Mouse (Mus musculus) myocyte (in vitro differentiated cells): ENCODE results near the gene Ctsd.

ENCODE experiments used
- MYOD1 ChIP-seq, 3 experiments: IDR thresholded peaks; one replicate each; pipeline ENCODE4 v1.6.1; 2011; ENCODE audit warnings: control low read depth in 2 of 3, low read depth in 2 of 3, mild to moderate bottlenecking in 2 of 3, moderate library complexity in 1 of 3; ENCODE audit not compliant: insufficient read length in 2 of 3, control insufficient read depth in 1 of 3
- MYOG ChIP-seq, 3 experiments: IDR thresholded peaks; one replicate each; pipeline ENCODE4 v1.6.1; 2011; ENCODE audit warnings: control low read depth in 2 of 3, low read depth in 2 of 3, mild to moderate bottlenecking in 2 of 3; ENCODE audit not compliant: insufficient read length in 2 of 3, control insufficient read depth in 1 of 3, insufficient read depth in 1 of 3
- POLR2A ChIP-seq: IDR thresholded peaks from one replicate; pipeline ENCODE4 v1.6.1; 2011; ENCODE audit warnings: low read depth, mild to moderate bottlenecking, control low read depth, moderate library complexity; ENCODE audit not compliant: insufficient read length
- SRF ChIP-seq: IDR thresholded peaks from one replicate; pipeline ENCODE4 v1.6.1; 2011; ENCODE audit warnings: low read depth; ENCODE audit not compliant: control insufficient read depth, insufficient read length

DNA sequence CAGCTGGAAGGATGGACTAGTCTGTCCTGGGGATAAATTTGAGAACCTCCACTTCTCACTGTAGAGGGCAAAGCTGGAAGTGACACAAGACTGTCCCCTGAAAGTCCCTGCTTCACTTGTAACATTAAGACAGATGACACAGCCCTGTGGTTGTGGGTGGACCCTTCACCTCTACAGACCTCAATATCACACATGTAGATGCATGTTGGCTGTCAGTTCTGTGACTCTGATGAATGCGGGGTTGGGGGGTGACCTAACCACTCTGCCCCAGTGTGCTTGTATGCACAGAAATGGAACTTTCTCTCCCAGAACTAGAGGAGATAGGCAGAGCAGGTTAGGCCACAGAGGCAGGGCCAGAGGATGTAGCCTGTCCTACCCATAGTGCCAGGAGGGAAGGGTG, 8.8 kb upstream of the Ctsd start:
- TF ChIP-seq MYOG (IDR thresholded peaks at IDR 0.05; ENCODE audit: control insufficient read depth in 1 of 3, insufficient read depth in 1 of 3, insufficient read length in 2 of 3, low read depth in 2 of 3) (no peak), MYOD1 (IDR thresholded peaks at IDR 0.05; ENCODE audit: control insufficient read depth in 1 of 3, insufficient read length in 2 of 3, low read depth in 2 of 3) (no peak), SRF (no peak), POLR2A (no peak)
